Mouse (Mus musculus) ES-E14 (cell line): ENCODE data around the gene Ctdsp2.
A peak's percentile ranks its signal among the peaks of the same experiment; 100 is the strongest.

Source experiments
- CHD2 ChIP-seq: IDR thresholded peaks from 2 replicates; pipeline ENCODE4 v1.6.1; 2014; ENCODE audit warnings: mild to moderate bottlenecking, low read depth, low read length, inconsistent platforms
- HCFC1 ChIP-seq: IDR thresholded peaks from 2 replicates; pipeline ENCODE4 v1.6.1; 2012; ENCODE audit warnings: low read length, inconsistent platforms, borderline replicate concordance; ENCODE audit not compliant: insufficient read depth
- ZC3H11A ChIP-seq: IDR thresholded peaks from 2 replicates; pipeline ENCODE4 v1.6.1; 2012; ENCODE audit warnings: low read depth, mild to moderate bottlenecking, inconsistent platforms, low read length, borderline replicate concordance
- ZNF384 ChIP-seq: IDR thresholded peaks from 2 replicates; pipeline ENCODE4 v1.6.1; 2012; ENCODE audit warnings: low read depth, low read length, inconsistent platforms

DNA sequence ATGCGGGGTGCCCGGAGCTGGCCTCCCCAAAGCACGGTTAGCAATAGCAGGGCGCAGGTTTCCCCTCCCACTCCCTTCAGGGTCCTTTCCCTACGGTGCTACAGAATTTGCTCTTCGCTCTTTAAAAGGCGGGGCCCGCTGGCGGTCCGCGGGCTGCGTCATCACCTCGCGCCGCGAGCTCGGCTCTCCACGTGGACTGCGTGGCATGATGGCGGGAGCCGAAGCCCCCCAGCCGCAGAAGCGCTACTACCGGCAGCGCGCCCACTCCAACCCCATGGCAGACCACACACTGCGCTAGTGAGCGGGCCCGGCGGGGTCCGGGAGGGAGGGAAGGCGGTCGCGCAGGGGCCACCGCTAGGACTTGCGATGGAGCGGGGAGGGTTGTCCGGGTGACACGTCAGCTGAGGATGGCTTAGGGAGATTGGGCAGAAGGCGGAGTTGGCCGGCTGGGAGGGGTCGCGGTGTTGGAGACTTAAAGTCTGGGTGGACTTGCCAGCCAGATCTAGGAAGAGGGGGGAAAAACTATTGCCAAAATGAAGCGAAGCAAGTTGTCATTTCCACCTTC is 63.3 kb downstream of the Ctdsp2 start:
- TF ChIP-seq HCFC1 (peak; percentile 83), ZC3H11A (no peak), ZNF384 (no peak), CHD2 (no peak)
